Mouse (Mus musculus) thymus, postnatal 10 days (tissue): Measurements from ENCODE around the gene Htr6.

Experiments used
- DNase-seq, 2 experiments: peaks; one replicate each; pipeline ENCODE4 v3.0.0; 2021; ENCODE audit warnings: low spot score in 2 of 2

Gene Htr6

GRCm38 (mm10) chr4:139088982-139089671, 13.8 kb upstream of the Htr6 start:
- DNase-seq: no peak

GRCm38 (mm10) chr4:139086984-139087383, 11.6 kb upstream of the Htr6 start:
- DNase-seq: no peak

- peak; percentile 68 to 84 for DNase-seq
These were observed 10.7 kb upstream of the Htr6 start for GRCm38 (mm10) chr4:139086037-139086436.

- DNase-seq: no peak
These were observed 10.0 kb upstream of the Htr6 start for GRCm38 (mm10) chr4:139085337-139085736.

GRCm38 (mm10) chr4:139082790-139083564, 7.6 kb upstream of the Htr6 start:
- DNase-seq: no peak

GRCm38 (mm10) chr4:139081270-139081931, 6.0 kb upstream of the Htr6 start:
- no peak for DNase-seq

GRCm38 (mm10) chr4:139080259-139080658, 4.9 kb upstream of the Htr6 start:
- DNase-seq: no peak

- DNase-seq: no peak
These were observed 4.1 kb upstream of the Htr6 start for GRCm38 (mm10) chr4:139079439-139079838.

- no peak for DNase-seq
These were observed 3.4 kb upstream of the Htr6 start for GRCm38 (mm10) chr4:139078726-139079125.

- DNase-seq: no peak
These were observed 2.9 kb upstream of the Htr6 start for GRCm38 (mm10) chr4:139078313-139078712.

- DNase-seq: no peak
These were observed 545 bp upstream of the Htr6 start for GRCm38 (mm10) chr4:139075915-139076314.

GRCm38 (mm10) chr4:139074060-139074459, 1.3 kb downstream of the Htr6 start:
- DNase-seq: no peak

GRCm38 (mm10) chr4:139068287-139068686, 7.1 kb downstream of the Htr6 start:
- DNase-seq: no peak

- no peak for DNase-seq
These were observed 10.5 kb downstream of the Htr6 start for GRCm38 (mm10) chr4:139064831-139065230.

- DNase-seq: no peak
These were observed 15.8 kb downstream of the Htr6 start for GRCm38 (mm10) chr4:139059569-139059968.

GRCm38 (mm10) chr4:139058029-139058428, 17.3 kb downstream of the Htr6 start:
- DNase-seq: no peak

- no peak for DNase-seq
These were observed 18.1 kb downstream of the Htr6 start for GRCm38 (mm10) chr4:139057291-139057690.

GRCm38 (mm10) chr4:139055744-139056143, 19.6 kb downstream of the Htr6 start:
- no peak for DNase-seq

GRCm38 (mm10) chr4:139055336-139055735, 20.0 kb downstream of the Htr6 start:
- no peak for DNase-seq

- no peak for DNase-seq
These were observed 21.0 kb downstream of the Htr6 start for GRCm38 (mm10) chr4:139054300-139054923.

GRCm38 (mm10) chr4:139053391-139053790, 22.0 kb downstream of the Htr6 start:
- DNase-seq: no peak

GRCm38 (mm10) chr4:139052796-139053195, 22.6 kb downstream of the Htr6 start:
- no peak for DNase-seq
